Mouse (Mus musculus) lung, postnatal 10 days (tissue): Measurements from ENCODE around the gene Gnl2.

ENCODE experiments used
- DNase-seq: peaks from one replicate; pipeline ENCODE4 v3.0.0; 2021

Gnl2 gene

DNA sequence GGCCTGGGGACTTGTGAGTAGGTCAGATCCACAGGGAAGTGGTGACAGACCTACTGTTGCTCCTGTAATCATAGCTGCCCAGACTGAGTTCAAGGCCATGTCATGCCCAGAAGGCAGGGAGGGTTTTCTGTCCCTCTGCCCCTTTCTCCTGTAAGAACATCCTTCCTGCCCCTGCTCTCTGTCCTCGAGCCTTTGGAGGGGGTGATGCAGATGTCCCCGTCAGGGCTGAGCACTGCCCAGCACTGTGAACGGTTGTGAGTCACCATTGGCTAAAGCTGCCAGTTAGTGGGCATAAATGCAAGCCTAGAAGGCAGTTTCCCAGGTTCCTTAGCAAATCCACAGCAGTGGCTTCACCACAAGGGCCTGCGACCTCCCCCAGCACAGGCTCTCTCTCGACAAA, 76.6 kb downstream of the Gnl2 start:
- DNase-seq: no peak

DNA sequence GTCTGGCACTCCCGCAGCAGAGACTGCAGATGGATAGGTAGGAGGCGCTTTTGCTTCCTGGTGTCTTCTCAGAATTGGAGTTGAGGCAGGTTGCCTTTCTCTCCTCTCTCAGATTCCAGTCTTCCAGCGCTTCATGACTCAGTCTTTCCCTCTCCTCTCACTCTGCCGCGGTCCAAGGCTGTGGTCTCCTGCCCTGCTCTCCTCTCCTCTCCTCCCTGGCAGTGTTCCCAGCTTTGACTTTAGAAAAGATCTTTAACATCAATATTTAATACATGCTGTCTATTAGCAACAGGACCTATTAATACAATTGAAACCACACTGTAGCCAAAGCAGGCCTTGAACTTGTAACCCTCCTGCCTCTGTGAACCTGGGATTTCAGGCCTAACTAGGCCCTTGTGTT, 79.7 kb downstream of the Gnl2 start:
- no peak for DNase-seq

DNA sequence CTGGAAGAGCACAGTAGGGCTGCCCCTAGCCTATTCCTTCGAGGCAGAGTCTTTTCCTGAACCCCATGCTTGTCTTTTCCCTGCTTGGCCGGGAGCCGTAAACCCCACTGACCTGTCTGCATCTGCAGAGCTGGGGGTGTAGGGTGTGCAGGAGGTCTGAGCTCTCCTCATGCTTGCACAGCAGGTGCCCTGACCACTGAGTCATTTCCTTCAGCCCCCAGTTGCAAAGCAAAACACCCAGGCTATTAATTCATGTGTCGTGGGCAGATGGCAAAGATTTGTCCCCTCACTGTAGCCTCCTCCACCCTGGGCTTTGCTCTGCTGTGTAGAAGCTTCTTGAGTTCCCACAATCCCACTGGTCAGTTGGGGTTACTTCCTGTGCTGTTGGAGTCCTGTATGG, 81.0 kb downstream of the Gnl2 start:
- no peak for DNase-seq

DNA sequence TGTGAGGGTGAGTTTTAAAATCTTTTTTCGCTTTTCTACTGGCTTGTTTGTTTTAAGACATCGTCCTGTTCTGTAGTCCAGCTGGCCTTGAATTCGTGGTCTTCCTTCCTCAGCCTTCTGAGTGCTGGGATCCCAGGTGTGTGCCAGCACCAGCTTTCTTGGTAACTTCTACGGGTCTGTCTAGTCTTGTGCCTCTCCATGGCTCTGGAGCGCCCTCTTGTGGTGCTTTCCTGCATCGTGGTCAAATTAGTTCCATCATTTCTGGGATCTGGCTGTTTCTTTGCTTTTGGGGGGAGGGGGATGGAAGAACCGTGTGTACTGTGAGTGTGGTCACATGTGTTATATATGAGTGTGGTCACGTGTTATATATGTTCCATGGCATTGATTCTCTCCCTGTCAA, 83.1 kb downstream of the Gnl2 start:
- DNase-seq: peak; percentile 87

DNA sequence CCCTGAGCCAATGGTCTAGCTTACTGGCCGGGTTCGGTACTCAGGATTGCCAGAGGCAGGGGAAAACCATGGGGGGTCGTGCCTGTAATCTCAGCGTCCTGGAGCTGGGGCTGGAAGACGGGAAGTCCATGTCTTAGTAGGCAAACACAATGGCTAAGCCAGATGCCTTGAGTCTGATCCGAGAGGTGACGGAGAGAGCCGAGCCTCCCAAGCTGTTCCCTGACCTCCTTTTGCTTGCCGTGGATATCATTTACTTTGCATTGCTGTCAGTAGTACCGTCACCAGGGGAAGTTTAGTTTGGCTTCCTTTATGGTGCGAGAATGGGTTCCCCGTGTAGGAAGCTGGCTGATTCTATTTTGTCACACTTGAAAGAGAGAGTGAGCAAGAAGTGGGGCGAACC, 84.9 kb downstream of the Gnl2 start:
- no peak for DNase-seq
